Mouse (Mus musculus) ovary, postnatal 36 days (tissue): ENCODE results near the gene Idh3a.

ENCODE experiments used
- DNase-seq: peaks from one replicate; pipeline ENCODE4 v3.0.0; 2022; ENCODE audit warnings: low spot score, mixed read lengths

Gene Idh3a

DNA sequence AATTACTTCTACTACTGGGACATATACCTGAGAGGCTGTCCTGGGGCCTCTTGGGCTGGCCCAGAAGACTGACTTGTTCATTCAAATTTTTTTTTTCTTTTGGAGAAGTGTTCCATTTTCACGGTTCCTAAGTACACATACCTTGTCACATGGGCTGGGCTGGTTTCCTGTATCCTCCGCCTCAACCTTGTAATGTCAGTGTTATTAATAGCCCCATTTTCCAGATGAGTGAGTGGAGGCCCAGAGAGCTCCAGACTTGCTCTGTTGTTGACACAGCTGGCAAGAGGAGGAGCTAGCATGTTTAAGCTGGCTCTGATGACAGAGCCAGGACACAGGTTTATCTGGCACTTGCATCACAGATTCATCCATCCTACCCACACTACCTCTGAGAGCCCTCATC is 61.3 kb downstream of the Idh3a start:
- DNase-seq, result no peak

- DNase-seq, result no peak
Measured at GRCm38 (mm10) chr9:54649360-54649759, 63.2 kb downstream of the Idh3a start.

- no peak for DNase-seq
Measured at GRCm38 (mm10) chr9:54652778-54653177, 66.6 kb downstream of the Idh3a start.
